25 mouse cellular contexts compared by ENCODE assay signal in the genomic region with DNA sequence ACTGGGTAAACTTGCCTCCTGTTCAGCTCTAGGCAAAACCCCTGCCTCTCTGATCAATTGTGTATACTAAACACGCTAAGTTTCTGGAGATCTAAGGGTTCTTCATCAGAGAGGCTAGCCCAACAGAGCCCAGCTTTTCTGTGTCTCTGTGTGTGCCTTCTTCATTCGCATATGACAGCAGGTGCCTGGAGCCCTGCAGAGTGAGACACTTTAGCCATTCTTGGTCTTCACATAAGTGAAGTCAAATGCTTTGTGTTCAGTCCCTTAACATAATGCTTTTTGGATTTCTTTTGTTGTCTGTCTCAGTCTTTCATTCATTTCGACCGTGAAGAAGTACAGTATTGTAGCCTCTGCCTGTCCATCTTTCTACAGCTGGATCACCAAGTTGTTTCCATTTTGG.
"Had no signal": no experiment of that assay in that cellular context is flagged by ENCODE, and none has a peak within 500 bp of the region (broad histone marks: within the 10 kb centered on the region; RNA-seq: fewer than 3 reads in every experiment).

No protein-coding gene starts in this region.

- H3K4me1 ChIP-seq: heart, embryonic 13.5 days; heart, embryonic 15.5 days; hindbrain, embryonic 13.5 days; hindbrain, embryonic 15.5 days; kidney, embryonic 15.5 days; limb, embryonic 15.5 days had no signal

- H3K27me3 ChIP-seq: heart, embryonic 13.5 days; heart, embryonic 15.5 days; hindbrain, embryonic 13.5 days; hindbrain, embryonic 15.5 days; kidney, embryonic 15.5 days; limb, embryonic 13.5 days; limb, embryonic 15.5 days had no signal

- H3K9ac ChIP-seq: heart, embryonic 13.5 days; heart, embryonic 15.5 days; hindbrain, embryonic 13.5 days; hindbrain, embryonic 15.5 days; kidney, embryonic 15.5 days; limb, embryonic 13.5 days; limb, embryonic 15.5 days had no signal

- H3K4me3 ChIP-seq: heart, adult 2 months; heart, embryonic 13.5 days; heart, embryonic 15.5 days; hindbrain, embryonic 13.5 days; hindbrain, embryonic 15.5 days; kidney, embryonic 15.5 days; limb, embryonic 13.5 days; limb, embryonic 15.5 days had no signal

- H3K27ac ChIP-seq: heart, adult 2 months; heart, embryonic 13.5 days; heart, embryonic 15.5 days; hindbrain, embryonic 13.5 days; hindbrain, embryonic 15.5 days; hindbrain, postnatal 0 days; kidney, embryonic 15.5 days; kidney, postnatal 0 days; limb, embryonic 13.5 days; limb, embryonic 15.5 days had no signal

- ATAC-seq: hindbrain, postnatal 0 days; intestine, embryonic 16.5 days had no signal

- DNase-seq: gastrocnemius, postnatal 14 days; gastrocnemius, postnatal 36 days; heart, adult 11 months; heart, adult 2 months; heart, postnatal 14 days; heart, postnatal 36 days; kidney, adult 11 months; kidney, adult 2 months; kidney, adult 9 months; kidney, postnatal 25 days; kidney, postnatal 4 days; layer of hippocampus, adult 9-11 months; layer of hippocampus, postnatal 36 days; left cerebral cortex, postnatal 4 days had no signal

- H3K36me3 ChIP-seq: heart, embryonic 13.5 days; heart, embryonic 15.5 days; hindbrain, embryonic 13.5 days; hindbrain, embryonic 15.5 days; kidney, embryonic 15.5 days; limb, embryonic 13.5 days; limb, embryonic 15.5 days had no signal

- H3K9me3 ChIP-seq: heart, embryonic 13.5 days; heart, embryonic 15.5 days; hindbrain, embryonic 13.5 days; hindbrain, embryonic 15.5 days; kidney, embryonic 15.5 days; limb, embryonic 13.5 days; limb, embryonic 15.5 days had no signal

- H3K4me2 ChIP-seq: heart, embryonic 11.5 days; heart, embryonic 13.5 days; heart, embryonic 15.5 days; hindbrain, embryonic 13.5 days; hindbrain, embryonic 15.5 days; kidney, embryonic 15.5 days; limb, embryonic 13.5 days; limb, embryonic 15.5 days had no signal
